Mouse (Mus musculus): Measurements from ENCODE around the gene Stk39.
A peak's percentile ranks its signal among the peaks of the same experiment; 100 is the strongest.

The Stk39 gene

DNA sequence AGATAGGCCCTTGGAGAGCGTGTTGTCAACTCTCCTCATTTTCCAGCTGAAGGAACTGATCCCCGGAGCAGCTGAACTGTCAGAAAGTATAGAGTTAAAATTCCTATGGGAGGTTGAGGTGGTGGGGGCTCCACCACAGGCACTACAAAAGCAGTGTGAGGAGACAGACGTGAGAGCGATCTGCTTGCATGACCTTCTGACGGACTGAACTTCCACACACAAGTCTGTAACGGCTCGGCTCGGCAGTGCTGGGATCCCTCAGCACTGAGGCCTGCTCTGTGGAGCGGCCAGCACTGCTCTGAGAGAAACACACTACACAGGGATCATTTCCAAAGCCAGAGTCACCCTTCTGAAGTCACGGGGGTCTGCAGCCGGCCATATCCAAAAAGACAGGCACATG, 92.4 kb downstream of the Stk39 start:
- DNase-seq = no peak

DNA sequence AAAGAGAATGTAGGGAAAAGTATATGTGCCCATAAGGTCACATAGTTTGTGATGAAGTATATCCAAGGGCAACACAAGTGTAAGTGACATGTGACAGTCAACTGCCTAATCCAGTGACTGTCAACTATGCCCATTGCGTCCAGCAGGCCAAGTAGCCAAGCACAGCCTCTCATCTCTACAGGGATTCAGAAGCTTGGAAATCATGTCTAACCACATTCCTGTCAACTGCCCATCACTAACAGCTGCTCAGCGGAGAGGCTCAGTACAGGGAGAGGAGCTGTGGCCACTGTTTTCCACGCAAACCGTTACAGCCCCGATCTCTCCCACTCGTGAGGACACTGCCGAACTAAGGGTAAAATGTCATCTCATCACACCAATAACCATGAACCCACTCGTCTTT, 93.7 kb downstream of the Stk39 start:
- no peak for DNase-seq

DNA sequence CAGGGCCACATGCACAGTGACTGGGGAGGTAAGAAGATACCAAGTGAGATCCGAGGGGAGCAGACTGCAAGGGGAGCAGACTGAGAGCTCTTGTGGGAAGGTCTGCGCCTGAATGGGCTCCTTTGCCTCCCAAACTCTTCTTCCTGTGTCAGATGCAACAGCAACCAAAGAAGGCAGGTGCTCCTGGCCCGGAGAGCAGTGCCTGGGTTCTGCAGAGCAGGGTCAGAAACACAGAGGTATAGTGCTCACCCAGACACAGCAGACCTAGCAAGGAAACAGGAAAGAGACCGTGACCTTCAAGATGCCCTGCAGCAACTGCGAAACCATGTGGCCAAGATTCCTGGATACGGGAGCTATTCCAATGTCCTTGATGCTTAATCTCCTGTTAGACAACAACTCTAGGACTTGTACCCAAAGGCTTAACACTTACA, 94.8 kb downstream of the Stk39 start:
- no peak for DNase-seq

DNA sequence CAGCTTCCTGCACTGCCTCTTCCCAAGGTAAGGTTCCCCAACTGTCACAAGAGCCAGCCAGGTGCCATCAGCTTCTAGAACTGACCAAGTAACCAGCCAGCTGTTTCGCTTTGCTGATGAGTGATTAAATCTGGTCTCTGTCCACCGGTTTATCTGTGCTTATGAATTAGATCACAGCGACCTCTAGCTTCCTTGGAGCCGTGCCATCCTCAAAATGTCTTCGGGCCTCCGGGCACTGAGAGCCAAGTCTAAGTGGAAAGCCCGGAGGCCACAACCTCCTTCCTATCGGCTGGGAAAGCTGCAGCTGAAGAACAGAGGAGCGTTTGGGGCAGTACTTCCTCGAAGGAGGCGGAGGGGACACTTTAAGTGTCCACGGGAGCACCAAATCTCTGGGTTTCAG, 95.4 kb downstream of the Stk39 start:
- DNase-seq = peak; percentile 37 to 46

DNA sequence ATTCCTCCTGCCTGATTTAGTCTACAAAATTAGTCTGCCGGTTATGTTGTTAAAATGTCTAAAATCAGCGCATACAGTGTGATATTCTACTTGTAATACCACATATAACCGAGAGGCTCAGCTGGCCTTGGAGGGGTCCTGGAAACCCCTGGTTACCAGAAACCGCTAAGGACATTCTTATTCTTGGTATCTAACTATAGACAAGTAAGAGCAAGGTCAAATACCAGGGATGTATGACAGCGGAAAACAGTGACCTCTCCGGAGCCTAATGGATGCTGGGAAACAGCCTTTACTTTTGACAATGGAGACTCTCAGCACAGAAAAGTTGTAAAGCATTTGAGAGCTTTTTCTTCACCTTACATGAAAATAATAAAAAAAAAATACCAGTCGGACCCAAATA, 97.9 kb downstream of the Stk39 start:
- no peak for DNase-seq

DNA sequence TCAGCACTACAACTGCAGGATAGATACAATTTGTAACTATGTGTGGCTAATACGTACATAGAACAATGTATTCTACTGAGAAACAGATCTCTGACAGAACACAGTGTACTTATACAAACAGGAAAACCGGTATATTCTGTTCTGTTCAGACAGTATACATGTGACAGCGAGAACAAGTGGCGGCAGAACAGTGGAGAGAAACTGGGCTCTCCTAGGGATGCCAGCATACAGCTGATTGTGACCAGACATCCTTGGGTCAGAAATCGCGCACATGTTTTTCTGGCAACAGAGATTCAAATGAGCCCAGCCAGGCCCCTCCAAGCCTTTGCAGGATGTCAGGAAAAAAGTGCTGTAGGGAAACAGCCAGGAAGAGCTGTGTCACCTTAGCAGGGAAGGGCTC, 100.2 kb downstream of the Stk39 start:
- no peak for DNase-seq

DNA sequence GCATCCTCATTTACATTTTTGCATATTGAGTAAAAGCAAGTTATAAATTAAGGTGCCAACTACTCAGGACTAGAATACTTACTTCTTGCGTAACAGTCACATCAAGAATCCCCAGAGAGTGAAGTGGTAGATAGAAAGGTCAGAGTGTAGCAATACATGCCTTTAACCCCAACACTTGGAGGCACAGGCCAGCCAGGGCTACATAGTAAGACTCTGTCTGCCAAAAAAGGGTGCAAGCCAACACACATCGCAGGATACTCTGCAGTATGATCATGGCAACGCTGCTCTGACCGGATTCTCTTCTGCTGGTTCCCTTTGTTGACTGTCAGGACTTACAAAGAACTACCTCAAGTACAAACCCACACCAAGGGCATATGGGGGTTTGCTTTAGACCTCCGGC, 101.7 kb downstream of the Stk39 start:
- DNase-seq = no peak

DNA sequence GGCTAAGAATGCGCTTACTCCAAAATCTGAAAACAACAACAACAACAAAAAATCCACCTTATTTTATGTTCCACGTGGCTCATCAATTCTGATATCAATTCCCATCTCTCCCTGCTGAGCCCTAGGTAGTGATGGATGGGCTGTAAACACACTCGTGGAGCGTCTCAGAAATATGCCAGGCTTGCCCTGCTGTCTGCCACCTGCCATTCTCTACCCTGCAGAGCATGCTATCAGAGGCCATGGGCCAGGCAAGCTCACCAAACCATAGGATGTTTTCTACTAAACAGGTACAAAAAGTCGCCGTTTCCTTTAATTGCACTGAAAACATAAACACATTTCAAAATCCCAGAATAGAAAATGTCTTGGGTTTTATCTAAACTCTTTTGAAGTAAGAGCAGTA, 103.0 kb downstream of the Stk39 start:
- peak; percentile 47 for DNase-seq

DNA sequence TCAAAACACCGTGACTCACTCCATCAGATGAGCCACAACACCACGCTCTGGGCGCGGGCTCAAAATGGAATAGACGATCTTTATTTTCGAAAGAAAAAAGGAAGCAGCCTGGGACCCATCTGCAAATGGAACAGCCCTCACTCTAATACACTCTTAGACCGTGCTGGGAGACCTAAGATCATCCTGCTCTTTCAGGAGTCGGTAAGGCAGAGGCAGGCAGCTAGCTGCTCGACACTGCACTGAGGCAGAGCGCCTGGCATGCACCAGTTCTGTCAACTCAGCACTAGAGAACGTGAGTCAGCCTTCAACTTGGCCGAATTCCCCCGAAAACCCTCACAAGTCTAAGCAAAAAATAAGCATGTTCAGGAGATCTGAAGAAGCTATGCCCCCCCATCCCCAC, 104.1 kb downstream of the Stk39 start:
- DNase-seq = no peak

DNA sequence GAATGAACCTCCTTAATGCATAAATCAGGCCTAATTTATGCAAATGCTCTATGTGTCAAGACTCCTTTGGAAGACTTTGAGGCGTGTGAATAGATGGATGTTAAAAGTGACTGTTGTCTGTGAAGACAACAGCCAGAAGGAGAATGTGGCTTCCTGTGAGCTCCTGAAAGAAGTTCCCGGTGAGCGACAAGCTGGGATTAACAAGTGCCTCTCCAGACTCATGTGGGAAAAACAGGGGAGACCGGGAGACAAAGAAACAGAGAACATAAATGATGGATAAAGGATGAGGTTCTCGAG, 105.2 kb downstream of the Stk39 start:
- DNase-seq = no peak

DNA sequence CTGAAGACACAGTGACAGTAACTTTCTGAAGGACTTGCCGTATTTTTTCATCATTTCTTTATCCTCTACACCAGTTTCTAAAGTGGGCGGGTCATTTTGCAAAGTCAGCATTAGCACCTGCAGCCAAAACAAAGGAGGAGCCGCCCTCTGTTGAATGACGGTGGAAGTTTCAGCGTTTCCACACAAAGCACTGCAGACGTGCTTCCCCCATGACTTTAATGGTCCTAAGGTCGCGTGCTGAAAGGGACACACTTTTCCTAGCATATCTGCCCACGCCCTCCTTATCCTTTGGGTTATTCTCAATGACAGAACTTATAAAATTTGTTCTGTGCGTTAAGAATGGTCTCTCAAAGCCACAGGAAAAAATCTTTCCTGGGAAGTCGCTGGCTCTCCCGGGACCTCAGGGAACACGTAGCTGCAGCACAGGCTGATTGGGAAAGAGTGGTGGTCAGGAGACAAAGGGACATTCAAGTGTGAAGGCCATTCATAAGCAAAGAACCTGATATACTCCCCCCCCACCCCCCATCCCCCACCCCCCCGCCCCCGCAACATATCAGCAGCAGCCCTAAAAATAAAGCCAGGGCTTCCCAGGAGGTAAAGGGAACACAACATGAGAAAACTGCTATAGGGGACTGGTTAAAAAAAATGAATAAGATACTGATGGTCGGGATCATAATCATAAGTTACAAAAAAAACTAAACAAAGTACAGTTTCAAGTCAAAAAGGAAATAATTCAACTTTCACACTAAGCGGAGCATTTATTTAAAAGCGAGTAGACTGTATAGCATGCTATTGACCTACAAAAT, 105.8 kb downstream of the Stk39 start:
- DNase-seq = no peak

DNA sequence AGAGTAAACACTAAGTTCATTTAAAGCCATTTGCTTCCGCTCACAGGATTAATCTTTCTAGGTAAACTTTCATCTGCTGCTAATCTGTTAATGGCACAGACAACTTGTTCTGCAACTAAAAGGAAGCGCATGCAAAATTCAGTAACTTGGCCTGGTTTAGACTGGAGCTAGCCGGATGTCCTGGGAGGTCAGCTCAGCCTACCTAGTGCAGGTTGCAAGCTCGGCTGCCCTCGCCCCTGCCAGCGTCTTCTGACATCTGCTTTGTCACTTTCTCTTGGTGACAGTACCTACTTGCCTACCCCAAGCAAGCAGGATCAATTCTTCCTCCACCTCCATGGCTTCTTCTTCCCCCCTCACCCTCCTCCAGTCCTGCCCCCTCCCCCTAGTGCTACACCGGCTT, 106.6 kb downstream of the Stk39 start:
- DNase-seq = no peak

DNA sequence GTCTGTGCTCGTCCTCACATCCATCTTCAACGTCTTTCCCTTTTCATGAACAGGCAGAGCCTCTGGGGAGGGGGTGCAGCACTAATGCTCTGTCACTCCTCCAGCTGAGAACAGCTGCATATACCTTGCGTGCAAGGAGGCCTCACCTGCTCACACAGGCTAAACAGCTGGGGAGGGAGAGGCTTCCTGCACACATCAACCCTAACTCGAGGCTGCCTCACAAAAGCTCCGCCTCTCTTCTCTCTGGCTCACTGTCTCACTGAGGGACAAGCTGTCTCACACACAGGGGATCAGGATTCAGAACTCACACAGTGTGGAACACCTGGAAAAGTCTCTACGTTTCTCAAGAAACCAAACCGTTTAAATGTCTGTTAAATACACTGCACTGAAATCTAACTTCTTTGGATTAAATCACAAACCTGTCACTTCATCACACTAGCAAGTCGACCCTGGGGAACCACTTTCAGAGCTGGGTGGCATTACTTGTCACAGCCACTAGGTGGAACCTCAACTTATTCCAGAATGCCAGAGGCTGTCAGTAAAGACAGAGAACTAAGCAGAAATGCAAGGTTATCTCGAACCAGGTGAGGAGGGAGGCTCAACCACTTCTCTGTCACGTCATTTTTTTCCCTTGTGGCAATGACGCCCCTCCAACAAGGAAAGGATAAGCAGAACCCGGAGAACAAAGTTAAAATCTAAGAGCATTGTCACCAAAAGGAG, 107.7 kb downstream of the Stk39 start:
- peak; percentile 42 to 63 for DNase-seq

DNA sequence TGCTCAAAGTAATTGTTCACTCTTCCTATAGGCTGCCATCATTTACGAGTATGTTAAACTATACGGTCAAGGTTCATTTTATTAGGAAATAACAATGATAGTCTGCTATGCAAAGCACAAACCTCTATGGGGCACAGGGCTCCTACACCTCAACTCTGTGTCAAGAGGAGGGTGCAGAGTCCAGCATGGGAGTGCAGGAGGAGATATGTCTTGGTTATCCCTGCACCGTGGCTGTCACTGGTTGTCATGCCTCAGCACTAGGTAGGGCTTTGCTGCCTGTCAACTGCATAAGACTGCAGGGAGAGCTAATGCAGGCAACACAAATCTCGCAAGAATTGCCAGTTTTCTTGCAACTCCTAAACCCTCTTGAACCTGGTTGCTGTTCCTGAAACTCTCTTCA, 108.9 kb downstream of the Stk39 start:
- DNase-seq = no peak

DNA sequence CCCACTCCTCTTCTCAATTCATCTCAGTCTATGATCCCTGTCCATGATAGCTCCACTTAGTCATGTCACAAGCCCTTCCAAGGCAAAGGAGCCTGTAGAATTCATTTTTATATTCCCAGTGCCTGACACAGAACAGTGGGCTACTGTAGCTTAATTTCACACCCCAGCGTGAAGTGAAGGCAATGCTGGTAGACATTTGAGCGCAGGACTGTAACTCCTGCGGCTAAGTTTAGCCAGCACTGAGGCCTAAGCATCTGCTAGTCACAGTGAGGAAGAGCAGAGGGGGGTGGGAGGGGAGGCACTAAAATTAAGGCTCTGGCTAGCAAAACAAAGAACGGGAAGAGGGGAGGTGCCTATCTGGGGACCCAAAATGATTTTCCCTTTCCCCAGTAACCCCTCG, 110.4 kb downstream of the Stk39 start:
- DNase-seq = no peak

DNA sequence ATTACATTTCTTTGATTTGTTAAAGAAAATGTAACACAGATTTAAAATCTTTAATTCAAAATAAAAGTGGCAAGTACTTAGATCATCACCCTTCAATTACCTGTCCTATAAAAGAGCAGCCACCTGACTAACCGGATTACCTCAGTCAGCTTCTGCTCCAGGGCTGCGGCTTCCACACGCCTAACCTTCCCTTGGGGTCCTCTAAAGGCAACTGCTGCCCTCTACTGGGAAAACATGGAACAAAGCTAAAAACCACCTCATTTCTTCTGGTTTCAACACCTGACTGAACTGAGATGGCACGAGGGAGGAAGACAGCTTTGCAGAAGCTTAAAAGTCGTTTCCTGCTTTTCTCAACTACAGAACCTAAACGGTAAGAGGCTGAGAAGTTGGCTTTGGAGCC, 121.4 kb downstream of the Stk39 start:
- DNase-seq = peak; percentile 55 to 74

DNA sequence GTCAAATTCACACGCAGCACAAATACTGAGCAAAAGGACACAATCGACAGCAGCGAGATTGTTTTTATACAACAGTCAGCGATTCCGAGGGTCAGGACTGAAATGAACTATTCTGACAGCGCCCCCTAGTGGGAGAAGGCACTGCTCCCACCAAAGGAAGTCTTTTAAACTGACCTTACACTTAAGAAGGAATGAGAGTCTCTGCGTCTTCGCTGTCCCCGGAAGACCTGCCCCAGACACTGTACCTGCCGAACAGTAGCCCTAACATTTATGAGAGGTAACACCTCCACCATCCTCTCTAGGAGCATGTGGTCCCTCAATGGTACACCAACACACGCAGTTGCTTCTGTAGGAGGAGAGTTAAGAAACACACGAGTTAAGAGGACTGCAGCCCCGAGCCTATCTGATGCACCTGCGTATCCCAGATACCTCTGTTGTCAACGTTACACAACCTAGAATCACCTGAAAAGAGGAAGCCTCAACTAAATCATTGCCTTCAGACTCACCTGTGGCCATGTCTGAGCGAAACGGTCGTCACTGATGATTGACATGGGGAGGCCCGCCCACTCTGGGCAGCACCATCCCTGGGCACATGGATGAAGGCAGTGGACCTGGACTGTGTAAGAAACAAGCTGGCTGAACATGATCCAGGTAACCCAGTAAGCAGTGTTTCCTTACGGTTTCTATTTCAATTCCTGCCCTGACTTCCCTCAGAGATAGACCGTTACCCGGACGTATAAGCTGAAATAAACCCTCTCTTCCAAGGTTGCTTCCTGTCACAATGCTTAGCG, 122.3 kb downstream of the Stk39 start:
- DNase-seq = peak; percentile 73 to 79

DNA sequence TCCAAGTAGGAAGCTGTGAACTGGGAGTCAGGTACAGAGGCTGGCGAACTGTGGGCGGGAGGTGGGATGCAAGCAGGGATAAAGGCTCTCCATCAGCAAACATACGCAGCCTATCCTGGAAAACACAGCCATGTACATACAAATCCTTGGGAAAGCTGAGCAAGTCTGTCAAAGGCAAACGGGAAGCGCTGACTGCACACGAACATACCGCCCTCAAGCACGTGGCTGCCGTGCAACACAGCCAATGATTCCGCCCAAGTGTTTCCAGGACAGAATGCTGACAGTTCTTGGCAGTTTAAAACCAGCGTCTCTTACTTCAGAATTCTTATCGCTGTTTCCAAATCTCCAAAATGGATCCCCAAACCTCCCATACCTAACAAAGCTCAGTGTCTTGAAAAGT, 123.1 kb downstream of the Stk39 start:
- DNase-seq = no peak

DNA sequence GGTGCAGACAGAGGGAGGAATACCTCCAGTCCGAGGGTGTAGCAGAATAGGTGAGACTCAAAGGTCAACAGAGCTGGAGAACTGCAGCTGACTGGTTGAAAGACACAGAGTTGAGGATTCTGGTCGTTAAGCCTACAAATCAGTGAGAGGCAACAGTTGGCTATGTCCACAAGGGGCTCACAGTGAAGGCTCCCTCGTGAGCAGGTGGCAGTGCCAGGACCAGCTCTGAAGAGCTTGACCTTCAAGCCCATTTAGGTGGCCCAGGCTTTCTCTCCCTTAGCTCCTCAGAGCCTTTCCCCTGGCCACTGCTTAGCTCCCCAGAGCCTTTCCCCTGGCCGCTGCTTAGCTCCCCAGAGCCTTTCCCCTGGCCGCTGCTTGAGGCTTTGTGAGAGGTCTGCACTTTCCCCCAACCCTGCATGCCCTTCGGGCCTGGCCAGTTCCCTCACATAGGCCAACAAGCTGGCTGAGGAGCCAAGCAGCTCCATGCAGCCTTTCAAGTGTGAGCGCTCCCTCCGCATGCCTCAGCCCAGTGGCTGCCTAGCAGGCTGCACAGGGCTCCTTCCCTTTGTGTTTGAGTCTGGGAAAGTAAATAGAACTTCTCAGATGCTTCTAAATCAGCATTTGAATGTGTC, 125.3 kb downstream of the Stk39 start:
- no peak for DNase-seq

DNA sequence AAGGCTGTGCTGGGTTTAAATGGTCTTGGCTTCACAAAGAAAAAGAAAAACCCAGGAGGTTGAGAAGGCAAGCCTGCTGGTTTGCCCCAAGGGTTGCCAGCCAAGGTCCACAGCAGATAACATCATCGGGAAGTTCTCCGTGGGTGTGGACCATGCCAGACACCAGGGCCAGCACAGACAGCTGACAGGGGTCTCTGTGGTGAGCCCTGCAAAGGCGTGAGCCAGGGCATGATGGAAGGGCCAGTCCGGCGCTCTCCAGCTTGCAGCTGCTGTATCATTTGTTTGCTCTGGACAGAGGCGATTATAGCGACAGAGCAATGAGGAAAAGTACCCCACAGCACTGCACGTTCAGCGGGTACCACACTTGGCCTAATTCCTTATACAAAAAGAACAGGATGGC, 126.8 kb downstream of the Stk39 start:
- DNase-seq = no peak

DNA sequence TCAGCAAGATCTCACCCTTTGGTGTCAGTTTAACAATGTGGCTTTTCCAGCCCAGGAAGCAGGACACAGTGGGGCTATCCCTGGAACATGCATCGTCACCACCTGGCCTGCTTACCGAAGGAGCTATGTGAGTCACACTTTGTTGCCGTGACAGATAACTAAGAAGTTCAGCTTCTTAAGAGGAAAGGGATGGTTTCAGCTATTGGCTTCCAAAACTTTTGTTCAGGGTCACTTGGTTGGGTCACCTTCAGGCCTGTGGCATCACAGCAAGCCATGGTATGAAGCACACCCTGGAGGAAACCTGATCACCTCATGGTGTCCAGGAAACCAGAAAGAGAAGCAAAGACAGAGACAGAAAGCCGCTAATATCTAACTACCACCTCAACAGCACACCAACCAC, 128.3 kb downstream of the Stk39 start:
- no peak for DNase-seq

DNA sequence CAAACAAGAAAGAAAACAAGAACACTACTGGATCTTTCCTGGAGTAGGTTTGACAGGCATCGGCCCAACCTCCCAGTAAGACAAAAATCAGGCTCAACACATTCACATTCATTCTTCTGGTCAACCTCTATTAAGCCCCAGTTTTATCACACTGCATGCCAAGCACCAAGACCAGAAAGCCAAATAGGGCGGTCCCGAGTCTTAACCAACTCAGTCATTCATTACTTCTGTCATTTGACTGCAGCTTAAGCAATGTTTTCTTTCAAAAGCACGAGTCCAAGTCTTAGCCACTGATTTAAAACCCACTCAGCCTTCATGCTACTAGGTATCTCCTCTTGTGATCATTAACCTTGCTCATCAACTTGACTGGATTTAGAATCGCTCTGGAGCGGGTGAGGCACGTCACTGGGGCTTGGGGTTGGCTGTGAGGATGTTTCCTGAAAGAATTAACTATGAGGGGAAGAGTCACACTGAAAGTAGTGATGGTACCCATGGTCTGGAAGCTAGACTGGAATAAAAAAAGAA, 129.9 kb downstream of the Stk39 start:
- DNase-seq = no peak

DNA sequence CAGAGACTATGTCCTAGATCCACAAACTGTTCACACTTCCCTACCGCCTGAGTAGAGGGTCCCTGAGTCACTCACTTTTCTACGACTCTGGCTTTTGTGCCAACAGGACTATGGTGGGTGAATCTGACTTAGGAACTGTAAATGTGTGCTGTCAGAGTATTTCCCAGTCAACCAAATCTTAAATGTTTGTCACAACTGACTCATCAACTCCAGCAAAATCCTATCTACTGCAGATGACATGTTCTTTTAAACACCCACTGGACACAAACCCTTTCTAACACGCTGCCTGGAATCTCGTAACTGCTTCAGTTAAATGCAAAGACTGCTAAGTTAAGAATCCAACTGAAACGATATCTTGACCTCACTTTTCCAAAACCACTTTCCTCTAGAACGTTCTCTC, 135.2 kb downstream of the Stk39 start:
- DNase-seq = no peak

All from cerebellum, postnatal 36 days (tissue).